Mouse (Mus musculus): ENCODE measurements around the gene Rabep1. TPM values are rescaled to one million over a fixed set of nuclear protein-coding genes. Genes with fewer than 3 reads are reported as not detected.
"Not testable (repeated sequence)": the region's sequence is repeated elsewhere in the genome, so short reads cannot be mapped to it uniquely, and the experiment has no call there.

Rabep1 gene
- polyA plus RNA-seq, 1 experiment, result 40.6 TPM

DNA sequence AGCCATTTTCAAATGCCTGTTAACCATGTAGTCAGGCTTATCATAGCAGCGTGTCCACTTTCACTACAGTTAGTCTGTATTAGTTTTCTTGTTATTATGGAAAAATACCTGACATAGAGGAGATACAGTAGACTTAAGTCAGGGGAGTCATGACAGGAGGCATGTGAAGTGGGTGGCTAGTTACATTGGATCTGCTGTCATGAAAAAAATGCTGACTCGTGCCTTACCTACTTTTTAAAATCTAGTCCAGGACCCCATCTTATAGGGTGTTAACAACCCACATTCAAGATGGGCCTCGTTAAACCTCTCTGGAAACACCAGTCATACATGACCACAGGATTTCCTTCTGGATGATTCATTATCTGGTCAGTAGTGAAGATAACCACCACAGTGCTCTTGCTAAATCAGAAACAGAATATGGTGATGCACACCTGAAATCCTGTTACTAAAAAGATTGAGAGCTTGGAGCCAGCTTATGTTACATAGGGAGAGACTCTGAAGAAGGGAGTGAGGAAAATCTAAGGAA lies 38.4 kb downstream of the Rabep1 start:
- no peak for DNase-seq (ENCODE audit: extremely low spot score in 1 of 2, low spot score in 1 of 2)

DNA sequence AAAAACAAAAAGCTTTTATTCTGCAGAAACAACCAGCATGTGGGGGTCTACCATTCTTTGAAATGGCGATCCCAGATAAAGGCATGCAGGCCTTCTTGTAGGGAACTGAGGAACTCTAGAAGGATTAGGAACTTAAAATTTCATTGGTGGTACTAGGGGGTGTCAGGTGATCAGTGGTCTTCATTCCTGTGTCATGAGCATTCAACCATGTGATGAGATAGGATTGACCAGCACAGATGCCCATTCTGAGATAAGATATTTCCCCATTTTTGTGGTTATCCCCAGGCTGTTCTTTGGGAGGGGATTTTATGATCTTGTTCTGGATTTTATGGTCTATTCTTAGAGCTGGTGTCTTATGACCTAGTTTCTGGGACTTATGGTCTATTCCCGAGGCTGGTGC lies 46.1 kb downstream of the Rabep1 start:
- no peak for DNase-seq (ENCODE audit: extremely low spot score in 1 of 2, low spot score in 1 of 2)

DNA sequence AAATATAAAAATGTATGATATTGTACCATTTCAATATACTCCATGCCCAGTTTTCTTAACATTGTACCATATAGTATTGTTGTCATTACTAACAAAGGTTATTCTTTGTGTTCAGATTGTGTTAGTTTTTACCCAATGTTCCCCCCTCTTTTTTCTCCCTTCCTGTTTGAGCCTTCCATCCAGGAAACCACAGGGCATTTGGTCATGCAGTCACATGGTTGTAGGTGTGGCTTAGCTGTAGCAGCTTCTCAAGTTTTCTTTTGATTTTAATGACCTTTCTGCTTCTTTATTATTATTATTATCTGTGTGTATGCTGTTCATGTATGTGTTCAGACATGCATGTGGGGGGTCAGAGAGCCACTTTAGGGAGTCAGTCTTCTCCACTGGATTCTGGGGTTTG lies 47.0 kb downstream of the Rabep1 start:
- DNase-seq (ENCODE audit: extremely low spot score in 1 of 2, low spot score in 1 of 2), result no peak

DNA sequence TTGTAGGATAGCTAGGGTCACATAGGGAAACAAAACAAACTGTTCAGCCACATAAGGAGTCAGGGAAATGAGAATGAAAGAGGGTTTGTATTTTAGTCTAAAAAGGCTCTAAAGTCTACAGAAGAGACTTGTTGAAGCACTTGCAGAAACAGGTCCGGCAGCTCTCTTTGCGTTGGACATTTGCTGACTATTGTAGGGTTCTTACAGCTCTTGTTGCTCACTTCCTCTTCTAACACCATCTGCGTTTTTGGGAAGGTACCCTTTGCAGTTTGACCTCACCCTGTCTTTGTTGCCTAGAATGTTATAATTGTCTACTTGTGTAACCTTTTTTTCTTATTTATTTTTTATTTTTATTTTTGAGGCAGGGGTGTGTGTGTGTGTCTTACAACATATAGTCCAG lies 53.1 kb downstream of the Rabep1 start:
- DNase-seq (ENCODE audit: extremely low spot score in 1 of 2, low spot score in 1 of 2), result no peak

DNA sequence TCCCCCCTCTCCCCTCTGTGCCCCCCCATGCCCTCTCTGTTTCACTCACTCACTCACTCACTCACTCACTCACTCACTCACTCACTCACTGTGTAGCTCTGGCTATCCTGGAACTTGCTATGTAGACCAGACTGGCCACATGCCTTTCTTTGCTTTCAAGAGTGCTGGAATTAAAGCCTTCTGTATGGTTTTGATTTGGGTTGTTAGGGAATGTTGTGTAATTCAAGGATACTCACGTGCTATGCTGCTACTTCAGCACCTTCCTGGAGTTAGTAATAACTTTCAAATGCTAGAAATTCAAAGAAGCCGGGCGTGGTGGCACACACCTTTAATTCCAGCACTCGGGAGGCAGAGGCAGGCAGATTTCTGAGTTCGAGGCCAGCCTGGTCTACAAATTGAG lies 53.6 kb downstream of the Rabep1 start:
- DNase-seq (ENCODE audit: extremely low spot score in 1 of 2, low spot score in 1 of 2), result not testable (repeated sequence)

- peak in 1 of 2 experiments; percentile 62 for DNase-seq (ENCODE audit: extremely low spot score in 1 of 2, low spot score in 1 of 2)
These were observed 62.1 kb downstream of the Rabep1 start for GRCm38 (mm10) chr11:70906681-70907080.

DNA sequence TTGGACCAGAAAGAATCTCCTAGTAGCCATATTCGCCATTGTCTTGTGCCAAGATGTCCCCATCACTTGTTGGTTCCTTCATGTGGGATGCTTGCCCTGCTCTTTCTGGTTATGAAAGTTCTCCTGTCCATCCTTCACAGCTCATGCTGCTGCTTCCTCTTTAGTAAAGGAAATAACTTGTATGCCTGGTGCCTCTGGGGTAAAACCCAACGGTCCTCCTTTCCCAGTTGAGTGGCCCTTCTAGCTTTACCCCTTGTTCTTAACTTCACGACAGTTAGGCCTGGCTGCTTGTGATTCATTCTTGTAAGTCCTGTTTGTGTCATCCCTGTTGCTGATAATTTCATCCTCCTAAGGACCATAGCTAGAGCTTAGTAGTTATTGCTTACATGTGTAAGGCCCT lies 66.7 kb downstream of the Rabep1 start:
- DNase-seq (ENCODE audit: extremely low spot score in 1 of 2, low spot score in 1 of 2), result no peak

DNA sequence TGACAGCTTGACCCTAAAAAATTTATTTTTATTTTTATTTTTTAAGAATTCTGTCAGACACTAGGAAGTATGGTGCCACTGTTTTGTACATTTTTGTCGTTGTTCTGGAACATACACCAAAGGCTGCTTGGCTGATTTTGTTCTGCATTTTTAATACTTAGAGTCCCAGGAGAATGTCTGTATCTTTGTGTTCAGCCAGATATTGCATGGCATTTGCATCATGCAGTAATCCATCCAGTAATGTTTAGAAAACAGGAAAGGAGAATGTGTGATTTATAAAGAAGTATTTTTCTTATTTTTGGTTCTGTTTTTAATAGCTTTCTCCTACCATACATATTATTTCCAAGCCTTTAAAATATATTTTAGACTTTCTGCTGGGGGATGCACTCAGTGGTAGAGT lies 67.3 kb downstream of the Rabep1 start:
- DNase-seq (ENCODE audit: extremely low spot score in 1 of 2, low spot score in 1 of 2), result no peak

DNA sequence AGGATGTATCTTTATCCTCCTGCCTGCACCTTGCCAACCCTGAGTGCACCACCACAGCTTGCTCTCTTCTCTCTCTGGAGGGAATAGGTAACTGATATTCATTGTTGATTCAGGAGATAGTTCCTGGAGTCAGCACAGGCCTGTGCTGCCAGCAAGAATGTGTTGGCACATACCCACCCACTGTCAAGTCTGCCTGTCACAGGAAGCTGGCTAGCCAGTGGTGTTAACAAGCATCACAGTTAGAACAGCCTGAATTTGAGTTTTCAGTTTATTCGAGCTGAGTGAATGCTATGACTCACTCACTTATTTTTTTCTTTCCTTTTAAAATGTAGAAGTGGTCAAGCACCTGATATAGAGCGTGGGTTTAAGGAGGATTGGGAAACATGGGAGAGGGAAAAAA lies 73.3 kb downstream of the Rabep1 start:
- DNase-seq (ENCODE audit: extremely low spot score in 1 of 2, low spot score in 1 of 2), result peak; percentile 29 to 72

- DNase-seq (ENCODE audit: extremely low spot score in 1 of 2, low spot score in 1 of 2), result no peak
These were observed 74.9 kb downstream of the Rabep1 start for GRCm38 (mm10) chr11:70919524-70919923.

DNA sequence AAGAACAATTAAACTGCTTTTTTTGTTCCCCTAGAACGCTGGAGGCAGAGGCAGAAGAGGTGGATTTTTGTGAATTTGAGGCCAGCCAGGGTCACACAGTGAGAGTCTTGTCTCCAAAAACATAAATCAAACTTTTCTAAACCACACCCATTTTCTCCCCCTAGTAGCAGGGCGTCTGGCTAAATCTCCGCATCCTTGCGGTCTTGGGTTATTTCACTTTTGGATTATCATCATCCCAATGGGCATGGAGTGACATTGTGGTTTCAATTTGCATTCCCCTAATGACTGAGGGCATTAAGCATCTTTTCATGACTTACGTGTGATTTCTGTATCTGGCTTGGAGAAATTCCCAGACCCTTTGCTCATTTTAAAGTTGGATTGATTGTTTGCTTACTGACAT lies 86.9 kb downstream of the Rabep1 start:
- no peak for DNase-seq (ENCODE audit: extremely low spot score in 1 of 2, low spot score in 1 of 2)

DNA sequence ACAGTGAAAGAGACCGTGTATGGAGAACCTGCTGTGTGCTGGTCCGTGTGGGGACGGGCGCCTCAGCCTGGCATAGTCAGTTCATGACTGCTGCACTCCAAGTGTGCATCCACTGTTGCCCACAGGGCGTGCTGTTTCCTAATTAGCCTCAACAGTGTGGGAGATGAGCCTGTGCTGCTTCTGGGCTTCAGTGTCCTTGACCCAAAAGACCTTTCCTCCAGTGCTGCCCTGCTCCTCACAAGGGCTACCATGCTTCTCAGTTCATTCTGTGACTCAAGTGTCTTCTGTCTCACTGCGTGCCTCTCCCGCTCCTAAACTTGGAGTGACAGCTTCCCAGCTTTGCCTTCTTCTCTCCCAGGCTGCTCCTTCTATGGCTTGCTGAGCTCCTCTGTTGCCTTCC lies 90.7 kb downstream of the Rabep1 start:
- no peak for DNase-seq (ENCODE audit: extremely low spot score in 1 of 2, low spot score in 1 of 2)

- no peak for DNase-seq (ENCODE audit: extremely low spot score in 1 of 2, low spot score in 1 of 2)
These were observed 98.0 kb downstream of the Rabep1 start for GRCm38 (mm10) chr11:70942596-70942995.

DNA sequence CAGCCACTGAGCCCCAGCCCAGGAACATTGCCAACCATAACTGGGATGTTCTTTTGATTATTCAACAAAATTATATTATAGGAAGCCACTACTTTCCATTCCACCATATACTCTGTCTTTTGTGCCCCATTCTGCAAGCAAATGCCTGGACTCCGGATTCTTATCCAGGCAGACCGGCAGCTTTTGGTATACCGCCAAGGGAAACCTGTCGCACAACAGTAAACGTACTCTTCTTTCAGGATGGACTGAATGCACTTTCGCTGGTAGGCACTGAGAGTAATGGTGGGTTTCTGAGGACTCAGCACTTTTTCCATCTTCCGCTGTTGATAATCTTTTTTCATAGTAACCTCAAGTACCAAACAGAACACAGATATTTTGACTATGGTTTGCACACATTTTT lies 99.1 kb downstream of the Rabep1 start:
- no peak for DNase-seq (ENCODE audit: extremely low spot score in 1 of 2, low spot score in 1 of 2)

GRCm38 (mm10) chr11:70944935-70945817 lies 100.6 kb downstream of the Rabep1 start:
- peak in 1 of 2 experiments; percentile 29 for DNase-seq (ENCODE audit: extremely low spot score in 1 of 2, low spot score in 1 of 2)

DNA sequence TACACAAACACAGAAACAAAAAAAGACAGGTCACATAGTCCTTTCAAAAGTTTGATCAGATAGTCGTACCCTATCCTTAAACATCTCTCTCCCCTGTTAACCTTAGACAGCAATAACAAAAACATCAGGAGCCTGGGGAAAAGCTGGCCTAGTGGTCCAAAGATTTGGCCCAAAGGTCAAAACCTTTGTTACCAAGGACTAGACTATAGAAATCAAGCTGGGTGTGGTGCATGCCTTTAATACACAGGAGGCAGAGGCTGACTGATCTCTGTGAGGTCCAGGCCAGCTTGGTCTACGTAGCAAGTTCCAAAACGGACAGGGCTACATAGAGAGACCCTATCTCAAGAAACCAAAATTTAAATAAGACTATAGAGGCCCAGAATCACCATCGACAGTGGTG lies 110.1 kb downstream of the Rabep1 start:
- no peak for DNase-seq (ENCODE audit: extremely low spot score in 1 of 2, low spot score in 1 of 2)

DNA sequence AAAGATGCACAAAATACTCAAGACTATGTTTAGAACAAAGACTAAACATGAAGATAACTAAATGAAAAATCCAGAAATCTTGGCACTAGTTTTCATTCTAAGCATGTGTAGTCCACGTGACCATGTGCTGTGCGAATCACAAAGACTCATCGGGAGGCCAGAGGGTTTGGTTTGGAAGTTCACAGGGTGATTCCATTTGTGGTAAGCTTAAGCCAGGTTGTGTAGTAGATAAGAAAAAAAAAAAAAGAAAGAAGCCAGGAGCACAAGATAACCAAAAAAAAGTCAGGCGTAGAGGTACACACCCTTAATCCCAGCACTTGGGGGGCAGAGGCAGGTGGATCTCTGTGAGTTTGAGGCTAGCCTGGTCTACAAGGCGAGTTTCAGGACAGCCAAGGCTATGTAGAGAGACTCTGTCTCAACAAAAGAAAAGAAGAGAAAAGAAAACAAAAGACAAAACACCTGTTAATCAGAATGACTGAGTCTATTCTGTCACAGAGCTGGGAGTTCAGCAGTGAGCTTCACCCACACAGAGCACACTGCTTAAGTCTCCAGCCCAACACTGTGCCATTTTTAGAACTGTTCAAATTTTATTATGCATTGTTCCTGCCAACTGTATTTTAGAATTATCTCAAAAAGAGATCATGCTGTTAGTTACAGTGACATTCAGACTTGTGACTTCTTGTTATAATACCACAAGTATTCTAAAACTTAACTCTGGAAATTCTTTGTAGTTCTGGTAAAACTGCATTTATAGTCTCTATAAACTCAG lies 116.4 kb downstream of the Rabep1 start:
- DNase-seq (ENCODE audit: extremely low spot score in 1 of 2, low spot score in 1 of 2), result peak in 1 of 2 experiments; percentile 51

DNA sequence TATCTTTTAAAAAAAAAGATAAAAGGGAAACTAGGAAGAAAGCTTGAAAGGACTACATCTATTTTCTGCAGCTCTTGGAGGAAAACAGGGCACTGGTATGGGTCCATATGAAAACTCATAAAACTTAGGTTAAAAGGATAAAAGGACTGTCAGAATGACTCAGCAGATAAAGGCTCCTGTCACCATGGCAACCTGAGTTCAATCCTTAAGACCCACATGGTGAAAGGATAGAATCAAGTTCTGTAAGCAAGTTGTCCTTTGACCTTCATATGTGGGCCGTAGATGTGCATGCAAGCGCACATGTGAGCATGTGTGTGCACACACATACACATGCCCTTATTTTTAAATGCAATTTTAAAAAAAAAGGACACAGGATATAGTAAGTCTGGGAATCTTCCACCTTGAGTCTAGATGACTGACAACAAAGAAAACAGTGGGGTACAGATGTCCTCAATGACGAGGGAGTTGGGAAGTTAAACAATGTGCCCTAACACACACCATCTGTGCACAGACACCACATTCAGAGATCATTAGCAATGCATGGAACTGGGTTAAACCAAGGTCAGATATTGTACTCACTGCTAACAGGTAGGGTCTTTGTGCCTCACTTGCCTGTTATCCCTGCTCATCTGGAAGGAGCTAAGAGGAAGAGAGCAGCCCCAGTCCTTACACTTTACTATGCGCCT lies 119.8 kb downstream of the Rabep1 start:
- DNase-seq (ENCODE audit: extremely low spot score in 1 of 2, low spot score in 1 of 2), result no peak

DNA sequence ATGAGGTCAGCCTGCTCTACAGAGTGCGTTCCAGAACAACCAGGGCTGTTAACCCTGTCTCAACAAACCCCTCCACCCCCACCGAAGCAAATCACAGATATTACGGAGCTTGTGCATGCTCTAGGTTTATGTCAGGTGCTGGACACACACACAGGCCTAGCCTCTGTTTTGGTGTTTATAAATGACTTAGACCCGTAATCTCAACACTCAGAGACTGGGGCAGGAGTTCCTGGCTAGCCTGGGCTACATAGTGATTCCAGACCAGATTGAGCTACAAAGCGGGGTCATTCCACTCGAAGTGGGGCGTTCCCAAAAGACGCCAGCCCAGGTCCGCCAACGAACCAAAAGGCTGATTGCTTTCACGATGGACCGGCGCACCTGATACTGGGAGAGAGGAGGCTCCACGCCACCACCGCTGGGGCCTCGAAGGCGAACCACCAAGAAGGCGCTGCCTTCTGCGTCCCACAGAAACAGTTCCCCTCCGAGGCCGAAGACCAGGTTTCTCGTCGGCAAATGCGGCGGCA lies 124.8 kb downstream of the Rabep1 start:
- no peak for DNase-seq (ENCODE audit: extremely low spot score in 1 of 2, low spot score in 1 of 2)

GRCm38 (mm10) chr11:70969821-70970559 lies 125.4 kb downstream of the Rabep1 start, which contains the start of the genes Nup88 and Rpain:
Gene Nup88 (minus strand): TSS chr11:70969973.
Gene Rpain (plus strand): TSS chr11:70970213.
- DNase-seq (ENCODE audit: extremely low spot score in 1 of 2, low spot score in 1 of 2), result peak; percentile 95 to 97
